Mouse (Mus musculus): Measurements from ENCODE around the gene Ndc1. TPM values are rescaled to one million over a fixed set of nuclear protein-coding genes. Genes with fewer than 3 reads are reported as not detected.

Gene Ndc1
- polyA plus RNA-seq, 1 experiment from 2014 or later = 25.0 TPM

DNA sequence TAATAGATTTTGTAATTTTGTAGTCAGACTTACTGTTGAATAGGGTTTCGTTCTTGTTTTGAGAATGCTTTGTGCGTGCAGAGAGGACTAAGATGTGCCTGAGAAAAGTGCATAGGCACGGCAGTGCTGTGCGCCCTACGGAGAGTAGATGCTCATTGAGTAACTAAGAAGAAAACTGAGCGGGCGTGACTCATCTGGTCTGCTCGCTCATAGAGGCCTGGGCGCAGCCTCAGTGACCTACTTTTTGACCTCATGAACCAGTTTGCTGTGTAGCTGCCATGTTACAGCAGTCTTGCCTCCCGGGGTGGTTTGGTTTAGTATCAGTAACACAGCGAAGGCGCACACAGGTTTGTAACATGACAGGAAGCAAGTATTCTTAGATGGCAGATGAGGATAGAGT is 58.0 kb downstream of the Ndc1 start:
- Histone ChIP-seq H3K36me3 (ENCODE audit: control insufficient read depth, insufficient read depth, low read length) (no peaks in the 10 kb centered on the region), H3K4me3 (ENCODE audit: low read depth, low read length) (no peak overlapping the region), H3K4me1 (ENCODE audit: control insufficient read depth, insufficient read depth, low read length) (peaks cover 5% of the 10 kb centered on the region; the same call in 1 of the 2 replicates), H3K9ac (ENCODE audit: low read length) (no peak overlapping the region), H3K9me3 (replicated peaks; ENCODE audit: control insufficient read depth, low read length) (no peaks in the 10 kb centered on the region), H3K4me2 (ENCODE audit: low read length) (no peak overlapping the region), H3K27ac (ENCODE audit: low read depth, low read length) (no peak overlapping the region), H3K27me3 (replicated peaks; ENCODE audit: control insufficient read depth, insufficient read depth, low read length) (no peaks in the 10 kb centered on the region)
- WGBS = 95% methylated on average over 12 of the region's 12 CpGs
- no peak for ATAC-seq
- no peak for DNase-seq (ENCODE audit: low spot score)

DNA sequence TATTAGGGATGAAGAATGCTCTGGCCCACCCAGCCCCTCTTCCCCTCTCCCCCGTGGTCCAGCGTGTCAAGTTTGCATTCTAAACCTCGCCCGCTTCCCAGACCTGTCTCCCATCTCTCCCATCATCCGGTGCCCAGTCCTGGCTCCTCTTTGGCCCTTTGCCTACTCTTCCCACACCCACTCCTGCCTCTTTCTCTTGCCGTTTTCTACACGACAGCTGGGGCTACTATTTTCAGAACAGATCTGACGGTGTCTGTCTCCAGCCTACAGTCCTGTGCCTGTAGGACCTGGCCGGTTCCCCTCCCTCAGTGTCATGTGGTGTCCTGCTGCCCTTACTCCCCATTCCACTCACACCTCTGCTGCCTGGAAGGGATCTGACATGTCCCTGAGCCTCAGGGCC is 59.0 kb downstream of the Ndc1 start:
- ATAC-seq (no peak), DNase-seq (ENCODE audit: low spot score) (no peak)
- Histone ChIP-seq H3K36me3 (ENCODE audit: control insufficient read depth, insufficient read depth, low read length) (no peaks in the 10 kb centered on the region), H3K4me3 (ENCODE audit: low read depth, low read length) (no peak overlapping the region), H3K9ac (ENCODE audit: low read length) (no peak overlapping the region), H3K4me1 (ENCODE audit: control insufficient read depth, insufficient read depth, low read length) (peaks cover 4% of the 10 kb centered on the region; the same call in 1 of the 2 replicates), H3K4me2 (ENCODE audit: low read length) (no peak overlapping the region), H3K27ac (ENCODE audit: low read depth, low read length) (no peak overlapping the region), H3K27me3 (replicated peaks; ENCODE audit: control insufficient read depth, insufficient read depth, low read length) (no peaks in the 10 kb centered on the region), H3K9me3 (replicated peaks; ENCODE audit: control insufficient read depth, low read length) (no peaks in the 10 kb centered on the region)
- WGBS = 73% methylated on average over 9 of the region's 9 CpGs

DNA sequence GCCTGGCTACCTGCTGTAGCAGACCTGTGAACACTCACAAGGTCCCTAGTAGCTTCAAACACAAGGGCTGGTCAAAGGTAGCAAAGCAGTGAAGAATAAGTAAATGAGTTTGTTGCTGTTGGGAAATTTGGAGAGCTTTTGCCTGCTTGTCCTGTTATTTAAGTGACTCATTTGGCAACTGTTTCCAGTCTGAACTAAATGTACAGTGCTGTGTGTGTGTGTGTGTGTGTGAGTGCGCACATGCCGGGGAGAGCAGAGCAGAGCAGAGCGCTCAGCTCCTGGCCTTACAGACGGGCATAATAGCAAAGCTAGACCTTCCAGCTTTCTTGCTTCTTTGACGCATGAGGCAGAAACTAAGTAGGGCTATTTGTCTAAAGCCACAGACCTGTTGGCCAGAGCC is 65.1 kb downstream of the Ndc1 start:
- no peak for DNase-seq (ENCODE audit: low spot score)
- no peak for ATAC-seq
- Histone ChIP-seq H3K4me1 (ENCODE audit: control insufficient read depth, insufficient read depth, low read length) (peaks cover 7% of the 10 kb centered on the region), H3K9me3 (replicated peaks; ENCODE audit: control insufficient read depth, low read length) (no peaks in the 10 kb centered on the region), H3K9ac (ENCODE audit: low read length) (no peak overlapping the region), H3K27ac (ENCODE audit: low read depth, low read length) (no peak overlapping the region), H3K36me3 (ENCODE audit: control insufficient read depth, insufficient read depth, low read length) (no peaks in the 10 kb centered on the region), H3K27me3 (replicated peaks; ENCODE audit: control insufficient read depth, insufficient read depth, low read length) (peaks cover 44% of the 10 kb centered on the region), H3K4me3 (ENCODE audit: low read depth, low read length) (no peak overlapping the region), H3K4me2 (ENCODE audit: low read length) (no peak overlapping the region)
- WGBS = 83% methylated on average over 5 of the region's 5 CpGs

DNA sequence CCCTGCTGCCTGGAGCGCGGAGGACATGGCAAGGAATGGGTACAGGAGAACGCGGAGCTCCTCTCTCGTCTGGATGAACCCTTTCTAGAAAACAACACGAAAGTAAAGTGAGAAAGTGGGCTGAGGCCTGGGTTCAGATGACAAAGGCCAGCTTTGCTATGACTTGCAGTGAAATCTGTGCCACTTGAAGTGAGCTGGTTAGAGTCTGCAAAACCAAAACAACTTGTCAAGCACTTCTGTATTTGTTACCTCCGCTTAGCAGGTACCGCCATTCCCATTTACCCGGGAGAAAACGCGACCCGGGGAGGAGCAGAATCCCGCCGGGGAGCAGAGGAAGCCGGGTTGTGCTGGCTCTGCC is 66.4 kb downstream of the Ndc1 start:
- ATAC-seq (no peak), DNase-seq (ENCODE audit: low spot score) (no peak)
- Histone ChIP-seq H3K9ac (ENCODE audit: low read length) (peak overlapping the region; percentile 67), H3K4me3 (ENCODE audit: low read depth, low read length) (peak overlapping the region; percentile 58), H3K36me3 (ENCODE audit: control insufficient read depth, insufficient read depth, low read length) (no peaks in the 10 kb centered on the region), H3K27ac (ENCODE audit: low read depth, low read length) (no peak overlapping the region), H3K27me3 (replicated peaks; ENCODE audit: control insufficient read depth, insufficient read depth, low read length) (peaks cover 44% of the 10 kb centered on the region), H3K9me3 (replicated peaks; ENCODE audit: control insufficient read depth, low read length) (no peaks in the 10 kb centered on the region), H3K4me1 (ENCODE audit: control insufficient read depth, insufficient read depth, low read length) (peaks cover 7% of the 10 kb centered on the region), H3K4me2 (ENCODE audit: low read length) (peak overlapping the region; percentile 92)
- WGBS = 6% methylated on average over 15 of the region's 15 CpGs

DNA sequence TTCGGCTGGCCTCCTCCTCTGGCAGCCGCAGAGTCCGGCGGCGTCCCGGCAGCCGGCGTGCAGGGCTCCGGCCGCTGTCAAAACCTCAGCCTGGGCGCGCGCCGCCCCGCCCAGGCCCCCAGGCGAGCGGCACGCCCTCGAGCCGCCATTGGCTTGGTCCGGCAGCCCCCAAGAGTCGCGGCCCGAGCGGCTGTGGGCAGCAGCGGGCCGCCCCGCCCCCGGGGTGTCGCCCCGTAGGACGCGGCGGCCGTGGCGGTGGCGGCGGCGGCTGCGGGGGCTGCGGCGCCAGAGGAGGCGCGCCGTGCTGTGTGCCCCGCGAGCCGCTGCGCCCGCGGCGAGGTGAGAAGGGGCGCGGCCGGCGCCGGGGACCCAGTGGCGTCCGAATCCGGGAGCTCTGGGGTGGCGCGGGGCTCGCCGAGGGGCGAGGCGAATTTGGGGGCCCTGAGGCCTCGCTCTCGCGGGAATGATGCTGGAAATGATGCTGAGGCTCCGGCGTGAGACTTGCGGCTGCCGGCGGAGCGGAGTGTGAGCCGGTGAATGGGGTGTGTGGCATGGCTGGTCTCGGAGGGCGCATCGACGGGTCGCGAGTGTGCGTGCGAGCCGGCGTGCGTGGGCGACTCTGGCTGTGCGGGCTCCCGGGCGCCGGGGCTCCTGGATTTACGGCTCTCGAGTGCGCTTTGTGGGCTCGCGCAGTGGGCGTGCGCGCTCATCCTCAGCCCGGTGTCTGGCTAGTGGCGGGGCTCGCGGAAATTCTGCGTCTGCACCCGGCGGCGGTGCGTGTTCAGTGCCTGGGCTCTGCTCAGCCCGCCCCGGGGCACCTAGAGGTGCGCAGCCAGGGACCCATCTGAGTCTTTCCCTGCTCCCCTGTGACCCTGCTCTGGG is 67.0 kb downstream of the Ndc1 start, which contains the start of gene Glis1:
Gene Glis1, plus strand, starts transcription at position 236 of the 882 bp plus-strand sequence.
- Histone ChIP-seq H3K9me3 (replicated peaks; ENCODE audit: control insufficient read depth, low read length) (no peaks in the 10 kb centered on the region), H3K4me2 (ENCODE audit: low read length) (peak within 1 kb of the TSS; percentile 92), H3K27me3 (replicated peaks; ENCODE audit: control insufficient read depth, insufficient read depth, low read length) (peaks cover 44% of the 10 kb centered on the region), H3K36me3 (ENCODE audit: control insufficient read depth, insufficient read depth, low read length) (no peaks in the 10 kb centered on the region), H3K4me3 (ENCODE audit: low read depth, low read length) (peak within 1 kb of the TSS; percentile 58), H3K4me1 (ENCODE audit: control insufficient read depth, insufficient read depth, low read length) (peaks cover 7% of the 10 kb centered on the region), H3K9ac (ENCODE audit: low read length) (peak within 1 kb of the TSS; percentile 67), H3K27ac (ENCODE audit: low read depth, low read length) (no peak within 1 kb of the TSS)
- DNase-seq (ENCODE audit: low spot score) = peak; percentile 55
- peak; percentile 84 for ATAC-seq
- WGBS = 0% methylated on average over 61 of the region's 112 CpGs

DNA sequence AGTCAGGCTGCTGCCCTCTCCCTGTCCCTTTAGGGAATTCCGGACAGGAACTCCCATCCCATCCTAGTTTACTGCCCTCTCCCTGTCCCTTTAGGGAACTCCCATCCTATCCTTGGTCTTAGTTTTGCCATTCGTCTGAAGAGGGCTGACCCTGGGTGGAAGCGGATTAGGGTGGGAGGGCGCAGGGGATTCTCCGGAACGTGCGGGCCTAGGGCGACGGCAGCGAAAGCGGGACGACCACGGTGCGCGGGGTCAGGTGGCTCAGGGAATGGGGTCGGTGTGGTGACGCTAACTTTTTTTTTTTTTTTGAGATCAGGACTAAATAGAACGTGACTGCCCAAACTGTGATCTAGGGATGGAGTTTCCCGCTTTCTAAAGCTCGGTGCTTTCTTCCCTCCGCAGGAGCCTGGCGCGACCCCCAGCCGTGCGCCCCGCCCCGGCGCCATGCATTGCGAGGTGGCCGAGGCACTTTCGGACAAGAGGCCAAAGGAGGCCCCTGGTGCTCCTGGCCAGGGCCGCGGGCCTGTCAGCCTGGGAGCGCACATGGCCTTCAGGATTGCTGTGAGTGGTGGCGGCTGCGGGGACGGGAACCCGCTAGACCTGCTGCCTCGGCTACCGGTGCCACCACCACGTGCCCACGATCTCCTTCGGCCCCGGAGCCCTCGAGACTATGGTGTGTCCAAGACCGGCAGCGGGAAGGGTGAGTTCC is 67.8 kb downstream of the Ndc1 start:
- peak overlapping the region; percentile 67 for H3K9ac ChIP-seq (ENCODE audit: low read length)
- ATAC-seq (0 out of 2 replicates have a peak, but pooled peaks have one; percentile 6), DNase-seq (ENCODE audit: low spot score) (no peak)
- no peaks in the 10 kb centered on the region for H3K9me3 ChIP-seq (replicated peaks; ENCODE audit: control insufficient read depth, low read length)
- H3K27ac ChIP-seq (ENCODE audit: low read depth, low read length) = no peak overlapping the region
- peaks cover 8% of the 10 kb centered on the region for H3K4me1 ChIP-seq (ENCODE audit: control insufficient read depth, insufficient read depth, low read length)
- no peaks in the 10 kb centered on the region for H3K36me3 ChIP-seq (ENCODE audit: control insufficient read depth, insufficient read depth, low read length)
- 2% methylated on average over 47 of the region's 47 CpGs for WGBS
- peak overlapping the region; percentile 58 for H3K4me3 ChIP-seq (ENCODE audit: low read depth, low read length)
- peaks cover 44% of the 10 kb centered on the region for H3K27me3 ChIP-seq (replicated peaks; ENCODE audit: control insufficient read depth, insufficient read depth, low read length)
- H3K4me2 ChIP-seq (ENCODE audit: low read length) = peak overlapping the region; percentile 92

DNA sequence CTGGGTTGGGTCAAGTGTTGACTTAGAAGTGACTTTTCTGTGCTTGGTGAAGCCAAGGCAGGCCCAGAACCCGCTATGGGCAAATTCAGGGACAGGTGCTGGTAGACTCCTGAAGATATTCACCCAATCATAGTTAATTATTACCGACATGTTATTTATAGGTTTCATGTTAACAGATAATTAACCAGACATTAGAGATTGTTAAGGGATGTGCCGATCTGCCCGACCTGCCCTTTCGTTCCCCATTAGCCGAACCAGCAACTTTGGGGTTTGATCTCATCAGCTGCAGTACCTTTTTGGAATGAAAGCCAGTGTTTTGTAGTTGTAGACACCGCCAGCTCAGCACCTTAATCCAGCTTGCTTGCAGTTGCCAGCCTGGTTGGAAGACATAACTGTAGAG is 68.9 kb downstream of the Ndc1 start:
- ATAC-seq = no peak
- no peaks in the 10 kb centered on the region for H3K9me3 ChIP-seq (replicated peaks; ENCODE audit: control insufficient read depth, low read length)
- H3K4me2 ChIP-seq (ENCODE audit: low read length) = no peak overlapping the region
- H3K27me3 ChIP-seq (replicated peaks; ENCODE audit: control insufficient read depth, insufficient read depth, low read length) = peaks cover 50% of the 10 kb centered on the region
- no peak overlapping the region for H3K9ac ChIP-seq (ENCODE audit: low read length)
- H3K36me3 ChIP-seq (ENCODE audit: control insufficient read depth, insufficient read depth, low read length) = no peaks in the 10 kb centered on the region
- H3K27ac ChIP-seq (ENCODE audit: low read depth, low read length) = no peak overlapping the region
- 85% methylated on average over 7 of the region's 7 CpGs for WGBS
- no peak overlapping the region for H3K4me3 ChIP-seq (ENCODE audit: low read depth, low read length)
- peaks cover 9% of the 10 kb centered on the region for H3K4me1 ChIP-seq (ENCODE audit: control insufficient read depth, insufficient read depth, low read length)
- DNase-seq (ENCODE audit: low spot score) = no peak

DNA sequence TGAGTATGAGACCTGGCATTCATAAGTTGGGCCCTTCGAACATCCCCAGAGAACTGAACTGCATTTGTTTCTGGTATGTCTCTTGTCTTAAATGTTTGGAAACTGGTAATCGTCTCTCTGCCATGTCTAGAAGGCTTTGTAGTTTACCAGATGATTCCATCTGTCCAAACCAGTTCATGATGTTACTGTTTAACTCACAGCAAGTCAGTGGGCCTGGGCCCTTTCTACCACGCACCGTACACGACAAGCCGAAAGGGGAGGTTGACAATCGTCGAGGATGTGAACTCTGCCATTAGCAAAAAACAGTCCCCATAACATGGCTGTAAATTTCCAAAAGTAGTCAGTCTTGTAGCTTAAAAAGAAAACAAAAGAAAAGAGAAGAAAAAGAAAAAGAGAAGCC is 71.2 kb downstream of the Ndc1 start:
- H3K9me3 ChIP-seq (replicated peaks; ENCODE audit: control insufficient read depth, low read length) = no peaks in the 10 kb centered on the region
- H3K4me1 ChIP-seq (ENCODE audit: control insufficient read depth, insufficient read depth, low read length) = peaks cover 9% of the 10 kb centered on the region
- peaks cover 45% of the 10 kb centered on the region for H3K27me3 ChIP-seq (replicated peaks; ENCODE audit: control insufficient read depth, insufficient read depth, low read length)
- H3K36me3 ChIP-seq (ENCODE audit: control insufficient read depth, insufficient read depth, low read length) = no peaks in the 10 kb centered on the region
- no peak overlapping the region for H3K27ac ChIP-seq (ENCODE audit: low read depth, low read length)
- DNase-seq (ENCODE audit: low spot score) = no peak
- no peak overlapping the region for H3K4me3 ChIP-seq (ENCODE audit: low read depth, low read length)
- no peak overlapping the region for H3K9ac ChIP-seq (ENCODE audit: low read length)
- H3K4me2 ChIP-seq (ENCODE audit: low read length) = no peak overlapping the region
- WGBS = 91% methylated on average over 8 of the region's 8 CpGs
- no peak for ATAC-seq

DNA sequence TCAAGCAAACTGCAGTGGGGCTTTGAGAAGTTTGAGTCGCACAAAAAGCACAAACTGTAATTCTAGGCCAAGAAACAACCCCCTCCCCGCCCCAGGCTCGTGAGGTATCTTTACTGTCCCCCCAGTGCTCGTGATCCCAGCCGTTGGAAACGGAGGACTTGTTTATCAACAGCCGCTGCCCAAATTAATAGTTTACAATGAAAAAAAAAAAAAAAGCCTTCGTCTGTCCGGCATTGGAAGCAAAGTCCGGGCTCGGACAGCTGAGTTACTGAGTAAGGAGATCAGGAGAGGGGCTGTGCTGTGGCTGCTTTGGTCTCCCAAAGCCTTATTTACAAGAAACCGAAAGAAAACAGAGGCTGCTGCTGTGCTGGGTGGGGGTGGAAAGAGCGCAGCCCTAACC is 72.7 kb downstream of the Ndc1 start:
- no peaks in the 10 kb centered on the region for H3K9me3 ChIP-seq (replicated peaks; ENCODE audit: control insufficient read depth, low read length)
- ATAC-seq = no peak
- H3K9ac ChIP-seq (ENCODE audit: low read length) = no peak overlapping the region
- peak overlapping the region; percentile 18 for H3K4me2 ChIP-seq (ENCODE audit: low read length)
- no peaks in the 10 kb centered on the region for H3K36me3 ChIP-seq (ENCODE audit: control insufficient read depth, insufficient read depth, low read length)
- 19% methylated on average over 13 of the region's 13 CpGs for WGBS
- DNase-seq (ENCODE audit: low spot score) = no peak
- no peak overlapping the region for H3K27ac ChIP-seq (ENCODE audit: low read depth, low read length)
- peaks cover 6% of the 10 kb centered on the region for H3K4me1 ChIP-seq (ENCODE audit: control insufficient read depth, insufficient read depth, low read length)
- H3K4me3 ChIP-seq (ENCODE audit: low read depth, low read length) = no peak overlapping the region
- peaks cover 36% of the 10 kb centered on the region for H3K27me3 ChIP-seq (replicated peaks; ENCODE audit: control insufficient read depth, insufficient read depth, low read length)
